Mouse (Mus musculus): ENCODE results near the gene B3gnt7.

B3gnt7 gene

DNA sequence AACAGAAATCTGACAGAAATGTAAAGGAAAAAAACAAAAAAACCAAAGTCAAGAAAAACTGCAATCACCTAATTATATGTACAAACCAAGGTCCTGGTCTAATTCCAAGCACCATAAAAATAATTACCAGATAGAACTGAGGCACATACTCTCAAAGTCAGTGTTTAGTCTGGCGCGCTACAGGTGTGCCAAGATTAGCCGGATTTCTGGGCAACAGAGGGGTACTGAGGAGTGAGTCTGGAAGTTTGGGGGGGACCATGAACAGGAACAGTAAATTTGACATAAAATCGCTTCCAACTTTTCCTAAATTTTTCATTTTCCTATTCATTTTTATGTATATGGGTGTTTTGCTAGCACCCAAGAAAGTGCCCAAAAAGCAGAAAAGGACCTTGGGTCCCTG lies 43.3 kb downstream of the B3gnt7 start:
- no peak for DNase-seq (ENCODE audit: low spot score)

DNA sequence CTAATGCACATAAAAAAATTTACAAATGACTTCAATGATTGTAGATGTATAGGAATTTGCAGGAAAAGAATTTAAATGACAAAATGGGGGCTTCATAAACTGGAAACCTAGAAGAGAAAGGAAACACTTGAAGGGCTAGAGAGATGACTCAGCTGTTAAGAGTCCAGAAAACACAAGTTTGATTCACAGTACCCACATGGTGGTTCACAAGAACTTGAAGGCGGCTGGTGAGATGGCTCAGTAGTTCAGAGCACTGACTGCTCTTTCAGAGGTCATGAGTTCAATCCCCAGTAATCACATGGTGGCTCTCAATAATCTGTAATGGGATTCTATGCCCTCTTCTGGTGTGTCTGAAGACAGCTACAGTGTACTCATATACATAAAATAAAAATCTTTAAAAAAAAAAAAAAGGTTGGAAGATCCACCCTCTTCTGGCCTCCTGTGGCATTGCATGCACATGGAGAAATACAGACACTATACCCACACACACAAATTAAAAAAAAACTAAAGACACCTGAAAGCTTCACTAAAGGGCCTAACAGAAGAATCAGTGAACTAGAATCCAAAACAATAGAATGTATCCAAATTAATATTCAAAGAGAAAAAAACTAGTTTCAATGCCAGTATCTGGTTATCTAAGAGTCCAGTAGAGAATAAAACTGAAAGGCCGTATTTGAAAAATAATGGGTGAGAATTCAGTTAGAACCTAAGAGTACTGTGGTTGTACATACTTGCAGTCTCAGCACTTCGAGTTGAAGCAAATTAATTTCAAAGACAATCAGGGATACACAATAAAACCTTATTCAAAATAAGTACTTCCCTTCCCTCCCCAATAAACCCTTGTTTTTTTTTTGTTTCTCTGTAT lies 44.5 kb downstream of the B3gnt7 start:
- no peak for DNase-seq (ENCODE audit: low spot score)

DNA sequence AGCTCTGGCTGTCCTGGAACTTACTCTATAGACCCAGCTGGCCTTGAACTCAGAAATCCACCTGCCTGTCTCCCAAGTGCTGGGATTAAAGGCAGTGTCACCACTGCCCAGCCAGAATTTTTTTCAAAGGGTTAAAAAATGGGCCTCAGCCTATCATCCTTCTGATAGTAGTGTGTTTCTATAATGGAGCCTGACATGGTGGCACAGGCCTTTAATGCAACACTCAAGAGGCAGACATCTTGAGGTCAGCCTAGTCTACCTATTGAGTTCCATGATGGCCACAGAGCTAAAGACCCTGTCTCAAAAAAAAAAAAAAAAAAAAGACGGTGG lies 45.0 kb downstream of the B3gnt7 start:
- DNase-seq (ENCODE audit: low spot score), result no peak

DNA sequence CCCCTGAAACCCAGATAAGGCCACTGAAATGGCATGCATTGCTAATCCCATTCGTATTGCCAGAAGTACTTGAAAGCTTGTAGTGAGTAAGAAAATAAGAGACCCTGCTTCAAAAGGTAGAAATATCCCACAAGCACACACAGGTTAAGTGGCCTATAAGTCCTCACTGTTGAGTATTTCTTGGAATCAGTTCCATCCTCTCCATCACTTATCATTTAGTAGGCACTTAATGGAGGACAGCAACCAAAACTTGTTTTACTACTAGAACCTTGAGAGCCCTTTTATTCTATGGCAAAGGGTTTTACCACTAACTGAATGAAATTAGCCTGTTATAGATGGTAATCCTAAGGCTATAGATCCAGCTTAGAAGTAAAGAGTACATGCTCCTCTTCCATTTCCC lies 45.5 kb downstream of the B3gnt7 start:
- no peak for DNase-seq (ENCODE audit: low spot score)

DNA sequence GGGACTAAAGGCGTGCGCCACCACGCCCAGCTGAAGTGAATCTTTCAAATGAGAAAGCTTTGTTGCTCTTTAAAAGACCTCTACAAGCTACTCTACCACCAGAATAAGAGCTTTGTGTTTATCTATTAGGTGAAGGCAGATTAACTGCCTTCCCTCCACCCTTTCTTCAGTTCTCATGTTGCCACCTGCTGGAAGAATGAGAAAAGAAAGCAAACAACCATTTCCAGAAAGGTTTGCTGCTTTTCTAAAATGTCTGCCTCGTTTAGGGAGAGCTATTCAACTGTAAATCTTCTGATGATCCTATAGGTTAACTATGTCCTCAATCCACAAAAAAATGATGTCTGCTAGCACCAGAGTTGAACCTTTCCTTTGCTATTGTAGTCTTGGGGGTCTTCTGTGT lies 46.2 kb downstream of the B3gnt7 start:
- DNase-seq (ENCODE audit: low spot score), result no peak

DNA sequence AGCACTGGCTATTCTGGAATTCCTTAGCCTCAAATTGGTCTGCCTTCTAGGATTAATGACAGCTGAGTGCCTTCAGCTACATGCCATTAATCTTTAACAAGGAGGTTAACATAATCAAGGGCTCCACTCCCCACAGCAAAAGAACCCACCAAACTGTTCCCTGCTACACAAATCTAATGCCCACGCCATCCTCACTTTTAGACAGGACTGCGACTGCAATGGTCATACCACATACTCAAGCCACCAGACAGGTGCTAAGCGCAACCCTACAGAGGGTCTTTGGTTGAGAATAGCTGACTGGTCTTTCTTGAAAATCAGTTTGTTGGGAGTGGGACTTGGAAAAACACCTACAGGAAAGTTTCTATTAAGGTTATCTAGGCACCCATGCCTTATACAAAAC lies 46.6 kb downstream of the B3gnt7 start:
- DNase-seq (ENCODE audit: low spot score), result no peak

DNA sequence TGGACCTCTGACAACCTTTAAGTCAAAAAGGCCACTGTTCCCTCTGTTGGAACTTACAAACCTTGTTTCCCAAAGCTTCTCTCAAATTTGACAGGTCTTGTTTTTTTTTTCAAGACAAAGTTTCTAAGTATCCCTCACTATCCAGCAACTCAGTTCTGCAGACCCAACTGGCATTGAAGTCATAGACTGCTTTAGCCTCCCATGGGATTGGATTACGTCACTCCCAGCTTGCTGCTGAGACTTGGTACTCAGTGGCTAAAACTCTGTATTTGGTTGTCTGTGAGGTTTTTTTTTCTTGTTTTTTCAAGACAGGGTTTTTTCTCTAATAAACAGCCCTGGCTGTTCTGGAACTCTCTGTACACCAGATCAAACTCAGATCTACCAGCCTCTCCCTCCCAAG lies 47.1 kb downstream of the B3gnt7 start:
- DNase-seq (ENCODE audit: low spot score), result no peak

DNA sequence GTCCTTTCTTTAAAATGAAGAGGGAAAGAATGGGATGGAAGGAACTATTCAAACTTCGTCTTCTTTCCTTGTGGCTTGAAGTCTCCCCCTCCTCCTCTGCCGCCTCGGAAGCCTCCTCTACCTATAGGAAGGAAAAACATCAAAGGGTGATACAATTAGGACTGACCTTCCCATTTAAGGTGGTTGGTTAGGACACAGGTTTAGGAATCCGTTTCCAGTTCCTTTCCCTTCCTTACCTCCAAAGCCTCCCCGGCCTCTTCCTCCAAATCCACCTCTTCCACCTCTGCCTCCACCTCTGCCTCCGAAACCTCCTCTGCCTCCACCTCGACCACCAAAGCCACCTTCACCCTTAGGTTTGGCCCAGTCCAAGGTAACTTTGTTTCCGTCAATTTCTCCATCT lies 47.9 kb downstream of the B3gnt7 start:
- no peak for DNase-seq (ENCODE audit: low spot score)

DNA sequence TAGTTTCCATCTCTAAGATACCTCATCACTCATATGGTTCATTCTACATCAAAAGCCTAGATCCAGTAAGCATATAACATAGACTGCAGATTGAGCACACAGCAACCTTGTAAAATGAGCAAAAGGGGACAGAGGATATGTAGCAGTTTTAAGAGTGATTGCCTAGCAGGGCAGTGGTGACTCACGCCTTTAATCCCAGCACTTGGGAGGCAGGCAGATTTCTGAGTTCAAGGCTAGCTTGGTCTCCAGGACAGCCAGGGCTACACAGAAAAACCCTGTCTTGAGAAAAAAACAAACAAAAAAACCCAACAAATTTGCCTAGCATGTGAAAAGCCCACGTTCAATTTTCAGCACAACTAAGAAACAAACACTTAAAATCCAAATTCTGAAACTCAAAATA lies 51.6 kb downstream of the B3gnt7 start:
- no peak for DNase-seq (ENCODE audit: low spot score)
